Mouse (Mus musculus) heart, adult 2 months (tissue): Measurements from ENCODE around the gene Ccna1.

Experiments used
- CTCF ChIP-seq: fragments of 200-600 bp; IDR thresholded peaks from 2 replicates; pipeline ENCODE4 v1.8.1; 2022; ENCODE audit warnings: antibody characterized with exemption, mild to moderate bottlenecking, moderate library complexity
- POLR2A ChIP-seq: fragments of 200-500 bp; IDR thresholded peaks from 2 replicates; pipeline ENCODE4 v1.6.1; 2011; ENCODE audit warnings: mild to moderate bottlenecking, low read depth, low read length, control low read depth; ENCODE audit not compliant: insufficient read depth

- TF ChIP-seq POLR2A, result no peak
- TF ChIP-seq CTCF, result no peak
Observed at GRCm38 (mm10) chr3:55074576-55075293, 19.4 kb upstream of the Ccna1 start.
